Mouse (Mus musculus) stomach, embryonic 16.5 days (tissue): ENCODE results near the gene Gm281. TPM values are rescaled to one million over a fixed set of nuclear protein-coding genes. Genes with fewer than 3 reads are reported as not detected.

ENCODE experiments used
- ATAC-seq: fragments of 200-750 bp; cut with Nextera tagmentation; 2 replicates; pipeline ENCODE4 v1.8.0; 2017; ENCODE audit warnings: moderate number of reproducible peaks, moderate TSS enrichment; ENCODE audit not compliant: insufficient read depth, low FRiP score
- H3K27ac ChIP-seq: fragments of 300-500 bp; sonication (generic); 2 replicates; pipeline ENCODE4 v1.5.1; 2014; ENCODE audit warnings: low read length
- H3K27me3 ChIP-seq: fragments of 300-500 bp; sonication (generic); 2 replicates; pipeline ENCODE4 v1.6.1; 2014; ENCODE audit warnings: low read length, control low read depth, mixed read lengths; ENCODE audit not compliant: control insufficient read depth, insufficient read depth
- H3K36me3 ChIP-seq: fragments of 300-500 bp; sonication (generic); 2 replicates; pipeline ENCODE4 v1.6.1; 2014; ENCODE audit warnings: low read length; ENCODE audit not compliant: control insufficient read depth, insufficient read depth
- H3K4me1 ChIP-seq: fragments of 300-500 bp; sonication (generic); 2 replicates; pipeline ENCODE4 v1.6.1; 2014; ENCODE audit warnings: low read length, control low read depth, mixed read lengths; ENCODE audit not compliant: control insufficient read depth, insufficient read depth
- H3K4me2 ChIP-seq: fragments of 300-500 bp; sonication (generic); 2 replicates; pipeline ENCODE4 v1.6.1; 2014; ENCODE audit warnings: low read depth, low read length, mixed read lengths
- H3K4me3 ChIP-seq: fragments of 300-500 bp; sonication (generic); replicated peaks from 2 replicates; pipeline ENCODE4 v1.5.1; 2014; ENCODE audit warnings: mild to moderate bottlenecking, low read length
- H3K9ac ChIP-seq: fragments of 300-500 bp; sonication (generic); 2 replicates; pipeline ENCODE4 v1.6.1; 2014; ENCODE audit warnings: low read length
- H3K9me3 ChIP-seq: fragments of 300-500 bp; sonication (generic); replicated peaks from 2 replicates; pipeline ENCODE4 v1.6.1; 2016; ENCODE audit warnings: low read length, control low read depth; ENCODE audit not compliant: control insufficient read depth
- WGBS: fragments of 180-500 bp; shearing (Covaris S2); extraction: QIAGEN DNeasy Blood & Tissue Kit; methylation state at CpG from one replicate; pipeline ENCODE4 v1.1.7; 2014; 5-methylcytosine and 5-hydroxymethylcytosine counted together
- microRNA-seq: library from miRNA; unstranded; fragments of <30 nt; microRNA quantifications from one replicate; pipeline ENCODE4, GENCODE M21; 2016
- polyA plus RNA-seq: library from polyadenylated mRNA; unstranded; fragments of >200 nt; fragmentation: Nextera tagmentation; extraction: Ambion mirVana; gene quantifications from 2 replicates; pipeline ENCODE4 v1.2.1, GENCODE M21; 2015

Gene Gm281
- polyA plus RNA-seq, 1 experiment from 2014 or later = not detected

DNA sequence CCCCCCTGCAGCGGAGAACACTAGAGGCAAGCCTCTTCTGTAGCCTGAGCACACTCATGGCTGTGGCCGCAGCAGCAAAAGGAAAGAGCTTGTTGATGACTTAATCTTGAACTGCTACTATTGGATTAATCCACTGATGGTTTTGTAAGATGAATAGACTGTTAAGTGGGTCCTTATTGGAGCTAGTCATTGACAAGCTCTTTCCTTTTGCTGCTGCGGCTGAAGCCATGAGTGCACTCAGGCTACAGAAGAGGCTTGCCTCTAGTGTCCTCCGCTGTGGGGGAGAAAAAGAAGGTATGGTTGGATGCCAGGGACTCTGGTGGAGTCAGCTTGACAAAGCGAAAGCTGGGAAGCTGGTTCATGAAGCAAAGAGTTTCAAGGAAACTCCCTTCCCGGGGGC lies 135.9 kb downstream of the Gm281 start:
- 68% methylated on average over 4 of the region's 6 CpGs for WGBS

DNA sequence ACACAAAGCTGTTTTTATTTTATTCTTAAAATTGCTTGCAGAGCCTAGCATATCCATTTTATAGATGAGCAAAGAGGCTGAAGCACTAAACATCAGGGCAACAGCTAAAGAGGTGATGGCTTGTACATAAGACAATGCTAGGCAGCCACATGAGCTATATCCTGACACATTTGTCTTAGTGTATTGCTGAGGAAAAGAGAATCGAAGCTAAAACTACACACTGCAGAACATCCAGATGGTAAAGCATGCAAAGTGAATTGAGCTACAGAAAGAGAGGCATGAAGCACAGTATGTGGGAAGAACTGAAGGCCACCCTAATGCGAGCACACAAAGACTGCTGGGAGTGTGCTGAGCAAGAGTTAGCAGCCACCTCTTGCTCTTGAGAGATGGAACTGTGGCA lies 143.1 kb downstream of the Gm281 start:
- WGBS = 38% methylated on average over 2 of the region's 2 CpGs
- Histone ChIP-seq H3K27me3 (no peaks in the 10 kb centered on the region), H3K4me1 (peaks cover 7% of the 10 kb centered on the region), H3K36me3 (no peaks in the 10 kb centered on the region), H3K4me3 (no peak overlapping the region), H3K9me3 (no peaks in the 10 kb centered on the region), H3K9ac (no peak overlapping the region), H3K4me2 (no peak overlapping the region), H3K27ac (no peak overlapping the region)
- no peak for ATAC-seq

More for the DNA sequence above, 135.9 kb downstream of the Gm281 start:
- no peak for ATAC-seq
- no peaks in the 10 kb centered on the region for H3K9me3 ChIP-seq
- H3K4me1 ChIP-seq = no peaks in the 10 kb centered on the region
- H3K4me2 ChIP-seq = no peak overlapping the region
- no peaks in the 10 kb centered on the region for H3K36me3 ChIP-seq
- no peak overlapping the region for H3K27ac ChIP-seq
- no peak overlapping the region for H3K4me3 ChIP-seq
- no peaks in the 10 kb centered on the region for H3K27me3 ChIP-seq
- no peak overlapping the region for H3K9ac ChIP-seq

DNA sequence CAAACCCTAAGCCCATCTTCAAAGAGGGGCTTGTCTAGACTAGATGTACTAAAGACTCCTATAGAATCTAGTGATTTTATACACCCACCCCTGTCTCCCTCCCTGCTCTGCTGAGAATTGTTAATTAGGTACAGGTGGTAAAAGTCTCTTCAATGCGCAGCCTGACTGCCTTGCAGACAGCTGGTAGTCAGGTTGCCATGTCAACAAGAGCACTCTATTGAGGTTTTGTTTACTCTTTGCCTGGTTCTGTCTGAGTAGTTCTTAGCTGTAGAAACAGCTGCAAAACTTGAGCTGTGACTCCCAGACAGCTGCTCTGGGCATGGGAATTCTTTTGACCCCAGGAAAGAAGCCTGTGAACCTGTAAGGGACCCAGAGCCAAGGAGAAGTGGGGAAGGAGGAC lies 143.6 kb downstream of the Gm281 start:
- no peaks in the 10 kb centered on the region for H3K36me3 ChIP-seq
- peaks cover 7% of the 10 kb centered on the region for H3K4me1 ChIP-seq
- no peak overlapping the region for H3K9ac ChIP-seq
- no peak overlapping the region for H3K4me2 ChIP-seq
- no peaks in the 10 kb centered on the region for H3K27me3 ChIP-seq
- ATAC-seq = peak; percentile 60; the same call in 1 of the 2 replicates
- no peak overlapping the region for H3K4me3 ChIP-seq
- no peaks in the 10 kb centered on the region for H3K9me3 ChIP-seq
- WGBS = 9% methylated on average over 1 of the region's 1 CpGs
- H3K27ac ChIP-seq = no peak overlapping the region

Small RNAs within 50 kb of the gene (microRNA-seq; reads per million reads assigned to microRNA genes)
- gene Gm27506 = not detected

Other genes with a start within 250 kb of the Gm281 start
- not detected in 2 replicates for gene Sntn, start 243.6 kb downstream of the Gm281 start, polyA plus RNA-seq
- gene Atxn7, start 47.0 kb upstream of the Gm281 start, polyA plus RNA-seq = 3.8 and 4.1 TPM in 2 replicates
- gene Thoc7, start 47.4 kb upstream of the Gm281 start, polyA plus RNA-seq = 138 and 143 TPM in 2 replicates
- gene Psmd6, start 206.5 kb upstream of the Gm281 start, polyA plus RNA-seq = 213 and 218 TPM in 2 replicates